27 mouse cellular contexts compared by ENCODE assay signal in genomic region chr10:44392855-44393254, GRCm38 (mm10).
DNase-seq lines count a peak whose midpoint lies in the region; ATAC-seq and TF ChIP-seq lines count a peak whose summit lies in the region.
"Had no signal": no experiment of that assay in that cellular context is flagged by ENCODE, and none has a peak within 500 bp of the region (broad histone marks: within the 10 kb centered on the region; RNA-seq: fewer than 3 reads in every experiment).

No protein-coding gene starts in this region.

- TF ChIP-seq EP300 in CH12.LX (IDR thresholded peaks at IDR 0.05; ENCODE audit: low read length): peak; percentile 10; the same call in 1 of the 2 replicates

- 73% methylated on average over 8 of the region's 8 CpGs for WGBS in hindbrain, postnatal 0 days
- 84% methylated on average over 8 of the region's 8 CpGs for WGBS in hindbrain, embryonic 13.5 days

- H3K36me3 ChIP-seq in hindbrain, postnatal 0 days (ENCODE audit: insufficient read depth, low read length): no peaks in the 10 kb centered on the region
- H3K36me3 ChIP-seq in hindbrain, embryonic 13.5 days: no peaks in the 10 kb centered on the region
- H3K36me3 ChIP-seq in CH12.LX (replicated peaks in 1 of 2; ENCODE audit: control insufficient read depth in 1 of 2, insufficient read depth in 1 of 2, low read length in 1 of 2): no peaks in the 10 kb centered on the region
- H3K36me3 ChIP-seq: embryonic facial prominence, embryonic 12.5 days; embryonic facial prominence, embryonic 15.5 days; heart, embryonic 12.5 days; heart, embryonic 15.5 days; hindbrain, embryonic 10.5 days had no signal

- H3K9me3 ChIP-seq in hindbrain, postnatal 0 days (ENCODE audit: low read length): no peaks in the 10 kb centered on the region
- no peaks in the 10 kb centered on the region for H3K9me3 ChIP-seq in hindbrain, embryonic 13.5 days
- no peaks in the 10 kb centered on the region for H3K9me3 ChIP-seq in CH12.LX (replicated peaks; ENCODE audit: low read length)
- H3K9me3 ChIP-seq: embryonic facial prominence, embryonic 12.5 days; embryonic facial prominence, embryonic 15.5 days; heart, embryonic 12.5 days; heart, embryonic 15.5 days; hindbrain, embryonic 10.5 days had no signal

- DNase-seq in hindbrain, postnatal 0 days (ENCODE audit: low spot score): no peak
- DNase-seq in CH12.LX (ENCODE audit: extremely low read depth) (no peak), ES-CJ7 (ENCODE audit: low read depth, low spot score) (peak; percentile 36), ZHBTc4 (ENCODE audit: low read depth, low spot score) (peak; percentile 33)
- DNase-seq in spleen, adult 18-20 months: no peak
- DNase-seq in spleen, adult 12 weeks (ENCODE audit: low spot score): no peak
- DNase-seq: adrenal gland, adult 2 months; adrenal gland, postnatal 14 days; B cell, adult 2 months; cerebellum, adult 11 months; cerebellum, adult 8-10 months; cerebellum, postnatal 25 days; forebrain, postnatal 0 days; gastrocnemius, adult 2 months; gastrocnemius, postnatal 25 days; heart, adult 18-20 months; heart, postnatal 10 days; heart, postnatal 36 days had no signal

- H3K9ac ChIP-seq in hindbrain, postnatal 0 days (replicated peaks; ENCODE audit: low read length): no peak overlapping the region
- H3K9ac ChIP-seq in hindbrain, embryonic 13.5 days: no peak overlapping the region
- H3K9ac ChIP-seq in CH12.LX (ENCODE audit: insufficient read depth, low read depth): no peak overlapping the region
- H3K9ac ChIP-seq: embryonic facial prominence, embryonic 12.5 days; embryonic facial prominence, embryonic 15.5 days; forebrain, postnatal 0 days; heart, embryonic 12.5 days; heart, embryonic 15.5 days; hindbrain, embryonic 14.5 days had no signal

- H3K27ac ChIP-seq in hindbrain, postnatal 0 days: no peak overlapping the region
- H3K27ac ChIP-seq in hindbrain, embryonic 13.5 days: no peak overlapping the region
- H3K27ac ChIP-seq in CH12.LX (ENCODE audit: insufficient read depth, low read depth): no peak overlapping the region; the same call in 1 of the 2 replicates
- H3K27ac ChIP-seq: embryonic facial prominence, embryonic 12.5 days; embryonic facial prominence, embryonic 15.5 days; gastrocnemius, adult 2 months; heart, embryonic 15.5 days; hindbrain, embryonic 10.5 days; hindbrain, embryonic 14.5 days had no signal

- no peaks in the 10 kb centered on the region for H3K79me2 ChIP-seq in CH12.LX (replicated peaks; ENCODE audit: control insufficient read depth, extremely low read depth, insufficient read depth, poor library complexity, severe bottlenecking)

- dilution Hi-C loops in CH12.LX (cut with MboI; ENCODE audit: extremely low pct_ligation_motif_present, extremely low pct_unique_long_range_greater_than_20kb, low sequenced_read_pairs): no loop called here

- no peak overlapping the region for H3K4me3 ChIP-seq in hindbrain, postnatal 0 days (ENCODE audit: low read length)
- H3K4me3 ChIP-seq in hindbrain, embryonic 13.5 days: no peak overlapping the region
- no peak overlapping the region for H3K4me3 ChIP-seq in CH12.LX (replicated peaks in 1 of 3; ENCODE audit: low read depth in 2 of 3, low read length in 2 of 3, poor library complexity in 1 of 3)
- H3K4me3 ChIP-seq: embryonic facial prominence, embryonic 12.5 days; embryonic facial prominence, embryonic 15.5 days; gastrocnemius, adult 2 months; heart, embryonic 12.5 days; heart, embryonic 15.5 days; hindbrain, embryonic 10.5 days had no signal

- TF ChIP-seq POLR2A in CH12.LX (IDR thresholded peaks at IDR 0.05; ENCODE audit: low read depth, low read length): no peak

- H3K4me1 ChIP-seq in hindbrain, postnatal 0 days (ENCODE audit: insufficient read depth, low read length): no peaks in the 10 kb centered on the region
- no peaks in the 10 kb centered on the region for H3K4me1 ChIP-seq in hindbrain, embryonic 13.5 days (replicated peaks)
- peaks cover 7 to 14% of the 10 kb centered on the region in 2 experiments for H3K4me1 ChIP-seq in CH12.LX (ENCODE audit: control insufficient read depth in 1 of 2, insufficient read depth in 2 of 2)
- H3K4me1 ChIP-seq: heart, embryonic 12.5 days; heart, embryonic 15.5 days had no signal

- in situ Hi-C loops in CH12.LX (cut with MboI; ENCODE audit: low pct_ligation_motif_present, low pct_unique_long_range_greater_than_20kb, low sequenced_read_pairs): no loop called here

- no peak overlapping the region for H3K4me2 ChIP-seq in hindbrain, postnatal 0 days (ENCODE audit: low read depth, low read length)
- H3K4me2 ChIP-seq in hindbrain, embryonic 13.5 days: no peak overlapping the region
- H3K4me2 ChIP-seq in CH12.LX (ENCODE audit: insufficient read depth, low read depth, poor library complexity, severe bottlenecking): 0 out of 2 replicates have a peak overlapping the region, but pooled peaks have one; percentile 1
- H3K4me2 ChIP-seq: embryonic facial prominence, embryonic 12.5 days; embryonic facial prominence, embryonic 15.5 days; heart, embryonic 12.5 days; heart, embryonic 15.5 days; hindbrain, embryonic 14.5 days had no signal

- no peaks in the 10 kb centered on the region for H3K27me3 ChIP-seq in hindbrain, postnatal 0 days (ENCODE audit: insufficient read depth, low read length)
- no peaks in the 10 kb centered on the region for H3K27me3 ChIP-seq in hindbrain, embryonic 13.5 days
- no peaks in the 10 kb centered on the region for H3K27me3 ChIP-seq in CH12.LX (replicated peaks)
- H3K27me3 ChIP-seq: embryonic facial prominence, embryonic 12.5 days; embryonic facial prominence, embryonic 15.5 days; heart, embryonic 12.5 days; heart, embryonic 15.5 days had no signal

- no peak for TF ChIP-seq CTCF in hindbrain, postnatal 0 days (IDR thresholded peaks at IDR 0.05; ENCODE audit: low read depth)
- TF ChIP-seq CTCF in CH12.LX (conservative IDR thresholded peaks at IDR 0.05 in 1 of 2, IDR thresholded peaks at IDR 0.05 in 1 of 2; ENCODE audit: low read depth in 2 of 2, low read length in 2 of 2): no peak

- ATAC-seq in hindbrain, postnatal 0 days: peak; percentile 49; the same call in 1 of the 2 replicates
- ATAC-seq in hindbrain, embryonic 13.5 days (ENCODE audit: low FRiP score): no peak
- ATAC-seq: forebrain, embryonic 14.5 days; forebrain, postnatal 0 days; intestine, postnatal 0 days had no signal

- TF ChIP-seq RAD21 in CH12.LX (IDR thresholded peaks at IDR 0.05; ENCODE audit: low read depth, low read length): no peak; the same call in 1 of the 2 replicates

TF ChIP-seq in CH12.LX, 34 proteins besides CTCF, POLR2A, EP300 and RAD21:
- TF ChIP-seq USF2 (conservative IDR thresholded peaks at IDR 0.05; ENCODE audit: low read depth, low read length): no peak
- no peak for TF ChIP-seq NELFE (IDR thresholded peaks at IDR 0.05; ENCODE audit: low read depth, low read length)
- TF ChIP-seq JUN (IDR thresholded peaks at IDR 0.05; ENCODE audit: insufficient read depth, low read depth, low read length): no peak
- peak; percentile 59; the same call in 1 of the 2 replicates for TF ChIP-seq MEF2A (IDR thresholded peaks at IDR 0.05; ENCODE audit: borderline replicate concordance, low read depth, low read length)
- TF ChIP-seq MAZ (IDR thresholded peaks at IDR 0.05; ENCODE audit: low read depth, low read length): no peak
- no peak for TF ChIP-seq USF1 (IDR thresholded peaks at IDR 0.05; ENCODE audit: low read depth, low read length)
- no peak for TF ChIP-seq ELF1 (IDR thresholded peaks at IDR 0.05; ENCODE audit: low read depth, low read length)
- no peak for TF ChIP-seq CHD2 (IDR thresholded peaks at IDR 0.05; ENCODE audit: low read length)
- TF ChIP-seq ETS1 (conservative IDR thresholded peaks at IDR 0.05; ENCODE audit: low read depth, low read length): peak; percentile 27; the same call in 1 of the 2 replicates
- TF ChIP-seq ZMIZ1 (IDR thresholded peaks at IDR 0.05; ENCODE audit: low read depth, low read length): no peak
- TF ChIP-seq BHLHE40 (IDR thresholded peaks at IDR 0.05; ENCODE audit: low read depth, low read length): peak; percentile 93
- no peak for TF ChIP-seq HCFC1 (IDR thresholded peaks at IDR 0.05; ENCODE audit: low read depth, low read length)
- no peak for TF ChIP-seq SMC3 (IDR thresholded peaks at IDR 0.05; ENCODE audit: low read depth, low read length)
- TF ChIP-seq MAFK (IDR thresholded peaks at IDR 0.05; ENCODE audit: insufficient replicate concordance, low read length): no peak
- TF ChIP-seq PAX5 (IDR thresholded peaks at IDR 0.05; ENCODE audit: low read length): no peak
- TF ChIP-seq CHD1 (IDR thresholded peaks at IDR 0.05; ENCODE audit: low read depth, low read length): 0 out of 2 replicates have a peak, but pooled peaks have one; percentile 64
- TF ChIP-seq KAT2A (IDR thresholded peaks at IDR 0.05; ENCODE audit: insufficient replicate concordance, low read length): no peak
- TF ChIP-seq E2F4 (IDR thresholded peaks at IDR 0.05; ENCODE audit: insufficient replicate concordance, low read depth, low read length): no peak
- TF ChIP-seq MXI1 (IDR thresholded peaks at IDR 0.05; ENCODE audit: low read depth, low read length): 0 out of 2 replicates have a peak, but pooled peaks have one; percentile 21
- no peak for TF ChIP-seq UBTF (IDR thresholded peaks at IDR 0.05; ENCODE audit: low read depth, low read length)
- TF ChIP-seq GABPA (IDR thresholded peaks at IDR 0.05; ENCODE audit: insufficient replicate concordance, low read depth, low read length): no peak
- no peak for TF ChIP-seq ZNF384 (IDR thresholded peaks at IDR 0.05; ENCODE audit: low read depth, low read length)
- TF ChIP-seq TCF12 (IDR thresholded peaks at IDR 0.05; ENCODE audit: low read depth, low read length): peak; percentile 54; the same call in 1 of the 2 replicates
- TF ChIP-seq SIN3A (IDR thresholded peaks at IDR 0.05; ENCODE audit: low read length): no peak
- peak; percentile 63; the same call in 1 of the 2 replicates for TF ChIP-seq IRF4 (IDR thresholded peaks at IDR 0.05; ENCODE audit: low read depth, low read length)

Comparison
In these comparisons a context has a peak if more than half of its experiments do, and no peak if none do; other contexts are left out.
1. DNase-seq: peak in ES-CJ7 (single experiment) and ZHBTc4 (single experiment); none in hindbrain, postnatal 0 days (single experiment), CH12.LX (single experiment), spleen, adult 18-20 months (0 of 2) and spleen, adult 12 weeks (single experiment).